Mouse (Mus musculus) NIH3T3 (cell line): Measurements from ENCODE around the gene Shisa5.
A peak's percentile ranks its signal among the peaks of the same experiment; 100 is the strongest.

ENCODE experiments used
- DNase-seq: peaks from one replicate; pipeline ENCODE4 v3.0.0-alpha.2; 2012; ENCODE audit warnings: low read depth

The Shisa5 gene

DNA sequence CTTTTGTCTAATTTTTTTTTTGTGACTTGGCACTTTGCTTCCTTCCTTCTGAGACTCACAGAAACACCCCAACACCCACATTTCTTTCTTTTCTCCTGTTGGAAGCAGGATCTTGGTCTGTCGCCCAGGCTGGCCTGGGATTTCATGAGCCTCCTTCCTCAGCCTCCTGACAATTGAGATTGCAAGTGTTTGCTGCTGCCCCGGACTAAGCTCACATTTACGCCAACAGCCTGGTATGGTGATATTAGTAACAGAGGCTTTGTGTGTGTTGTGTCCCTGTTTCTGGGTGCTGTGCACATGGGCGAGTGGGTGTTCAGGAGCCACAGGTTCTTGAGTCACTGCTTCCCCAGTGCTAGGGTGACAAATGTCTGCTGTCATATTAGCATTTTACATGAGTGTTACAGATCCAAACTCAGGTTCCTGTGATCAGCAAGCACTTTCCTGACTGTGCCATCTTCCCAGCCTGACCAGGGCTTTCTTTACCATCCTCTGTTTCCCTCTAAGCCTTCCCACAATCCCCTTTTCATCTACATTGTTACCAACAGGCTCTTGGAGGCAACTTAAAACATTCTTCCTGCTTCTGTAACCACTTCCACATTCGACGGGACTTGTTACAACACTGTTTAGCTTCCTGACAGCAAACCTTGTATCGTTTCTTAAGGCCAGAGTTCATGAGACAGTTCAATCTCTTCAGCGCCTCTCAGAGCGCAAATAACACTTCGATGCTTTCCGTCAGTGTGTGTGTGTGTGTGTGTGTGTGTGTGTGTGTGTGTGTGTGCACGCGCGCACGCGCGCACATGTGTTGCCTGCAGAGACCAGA, 15.3 kb upstream of the Shisa5 start:
- DNase-seq, result no peak

DNA sequence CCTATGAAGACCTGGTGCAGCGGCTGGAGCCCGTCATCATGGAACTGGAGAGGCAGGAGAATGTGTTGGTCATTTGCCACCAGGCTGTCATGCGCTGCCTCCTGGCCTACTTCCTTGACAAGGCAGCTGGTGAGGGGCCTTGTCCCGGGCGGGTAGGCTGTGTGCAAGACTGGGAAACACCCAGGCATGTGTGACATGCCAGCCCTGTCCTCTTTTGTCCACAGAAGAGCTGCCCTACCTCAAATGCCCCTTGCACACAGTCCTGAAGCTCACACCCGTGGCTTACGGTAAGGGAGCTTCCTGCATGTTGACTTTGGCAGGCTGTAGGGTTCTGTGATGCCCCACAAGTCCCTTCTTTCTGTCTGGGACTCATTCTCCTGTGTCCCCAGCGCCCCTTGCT, 10.8 kb upstream of the Shisa5 start:
- DNase-seq, result no peak

DNA sequence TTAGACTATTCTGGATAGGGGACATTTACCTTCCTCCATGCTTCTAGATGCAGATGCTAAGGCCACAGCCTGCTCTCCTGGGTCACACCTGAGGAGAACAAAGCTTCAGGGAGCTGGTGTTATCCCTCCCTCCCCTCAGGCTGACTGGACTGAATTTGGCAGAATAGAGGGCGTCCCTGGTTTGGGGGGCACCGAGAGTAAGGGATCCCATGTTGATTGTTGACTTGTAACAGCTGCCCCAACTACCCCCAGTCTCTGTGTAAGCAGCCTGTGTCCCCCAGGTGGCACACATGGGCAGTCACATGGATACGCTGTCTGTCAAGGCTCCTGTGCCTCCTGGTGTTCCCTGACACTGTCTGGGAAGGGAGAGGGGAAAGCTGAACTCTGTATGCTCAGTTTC, 9.9 kb upstream of the Shisa5 start:
- no peak for DNase-seq

DNA sequence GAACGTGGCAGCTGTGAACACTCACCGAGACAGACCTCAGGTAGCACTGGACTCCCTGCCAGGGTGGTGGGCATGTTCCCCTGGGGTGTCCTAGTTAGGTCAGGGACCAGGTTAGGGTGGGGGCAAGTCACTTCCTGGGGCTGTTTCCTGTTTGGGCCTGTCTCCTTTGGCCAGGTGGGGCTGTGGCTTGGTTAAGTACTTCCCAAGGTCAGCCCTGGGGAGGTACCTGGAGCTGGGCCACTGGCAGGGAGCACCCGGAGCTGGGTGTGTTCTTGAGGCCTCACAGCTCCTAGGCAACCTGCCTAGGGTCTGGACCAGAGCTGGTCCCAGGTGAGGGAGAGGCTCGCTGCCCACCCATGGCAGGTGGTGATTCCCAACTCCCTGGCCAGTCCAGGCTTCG, 9.4 kb upstream of the Shisa5 start:
- no peak for DNase-seq

DNA sequence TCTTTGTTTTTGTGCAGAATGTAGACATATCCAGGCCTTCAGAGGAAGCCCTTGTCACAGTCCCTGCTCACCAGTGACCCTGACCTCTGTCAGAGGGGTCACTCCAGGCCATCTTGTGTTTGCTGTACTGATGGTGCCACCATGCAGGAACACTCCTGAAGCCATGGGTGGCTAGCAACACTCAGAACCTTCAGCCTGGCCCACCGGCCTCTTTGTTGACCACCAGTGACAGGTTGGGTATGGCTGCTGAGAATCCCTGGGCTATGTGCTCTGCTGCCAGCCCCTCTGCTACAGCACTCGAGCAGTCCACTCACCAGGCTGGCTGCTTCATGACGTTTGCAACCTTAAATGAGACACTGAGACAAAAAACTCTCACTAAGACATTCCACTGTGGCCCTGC, 8.1 kb upstream of the Shisa5 start:
- no peak for DNase-seq

DNA sequence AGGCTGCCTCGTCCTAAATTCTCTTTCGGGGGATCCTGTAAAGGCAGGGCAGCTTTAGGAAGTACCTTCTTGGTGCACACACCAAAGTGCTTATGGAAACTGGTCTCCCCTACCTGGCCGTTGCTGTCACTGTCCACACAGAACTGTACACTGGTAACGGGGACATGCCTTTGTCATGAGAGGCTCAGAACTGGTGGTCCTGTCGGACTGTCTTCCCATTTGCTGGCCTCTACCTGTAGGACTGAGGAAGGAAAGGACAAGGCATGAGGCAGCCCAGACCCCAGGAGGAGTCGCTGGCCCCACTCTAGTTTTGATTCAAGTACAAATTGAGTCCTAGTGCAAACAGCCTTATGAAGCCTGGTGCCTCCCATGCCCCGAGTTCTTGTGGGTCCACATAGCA, 7.4 kb upstream of the Shisa5 start:
- no peak for DNase-seq

DNA sequence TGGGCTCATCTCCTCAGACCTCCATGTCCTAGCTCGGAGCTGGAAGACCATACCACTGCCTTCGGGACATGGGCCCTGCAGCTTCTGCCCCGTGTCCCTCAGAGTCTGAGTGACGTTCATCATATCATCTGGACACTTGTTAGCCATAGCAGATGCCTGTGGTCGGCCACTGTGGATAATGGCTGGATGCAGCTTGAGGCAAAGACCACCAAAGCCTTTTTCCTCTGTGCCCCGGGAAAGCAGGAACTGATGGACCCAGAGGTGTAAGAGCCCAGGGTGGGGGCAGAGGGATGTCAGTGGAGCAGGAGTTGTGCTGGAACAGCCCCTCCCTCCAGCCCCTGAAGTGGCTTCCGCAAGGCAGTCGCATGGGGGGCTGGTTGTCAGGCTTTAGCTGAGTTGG, 6.7 kb upstream of the Shisa5 start:
- no peak for DNase-seq

DNA sequence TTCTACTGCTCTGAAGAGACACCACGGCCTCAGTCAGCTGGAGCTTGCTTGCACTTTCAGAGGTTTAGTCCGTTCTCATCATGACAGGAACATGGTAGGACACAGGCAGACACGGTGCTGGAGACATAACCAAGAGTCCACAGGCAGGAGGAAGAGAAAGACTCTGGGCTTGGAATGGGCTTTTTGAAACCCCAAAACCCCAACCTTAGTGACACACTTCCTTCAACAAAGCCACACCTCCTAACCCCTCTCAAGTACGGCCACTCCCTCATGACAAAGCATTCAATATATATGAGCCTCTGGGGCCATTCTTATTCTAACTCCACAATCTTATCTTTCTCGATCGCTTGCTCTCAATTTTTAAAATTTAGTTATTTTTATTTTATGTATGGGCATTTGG, 5.9 kb upstream of the Shisa5 start:
- no peak for DNase-seq

DNA sequence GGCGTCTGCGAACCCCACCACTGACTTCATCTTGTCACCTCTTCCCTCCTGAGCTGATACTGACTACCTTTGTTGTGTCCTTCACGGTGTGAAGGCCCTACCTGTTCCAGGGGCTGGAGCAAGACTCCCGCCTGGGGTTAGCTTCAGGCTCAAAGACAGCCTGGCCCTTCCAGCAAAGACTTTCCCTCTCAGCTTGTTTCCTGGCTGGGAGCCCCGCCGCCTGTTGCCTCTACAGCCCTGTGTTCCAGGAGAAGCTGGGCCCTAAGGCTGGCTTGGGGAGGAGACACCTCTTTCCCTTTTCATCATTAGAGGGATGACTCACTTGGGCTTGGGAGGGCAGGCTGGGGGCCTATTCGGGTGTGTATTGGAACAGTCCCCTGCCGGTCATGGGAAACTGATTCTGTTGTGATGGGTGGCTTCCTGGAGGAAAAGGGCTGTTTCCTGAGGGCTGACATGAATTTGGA, 568 bp downstream of the Shisa5 start:
- DNase-seq, result peak; percentile 80

DNA sequence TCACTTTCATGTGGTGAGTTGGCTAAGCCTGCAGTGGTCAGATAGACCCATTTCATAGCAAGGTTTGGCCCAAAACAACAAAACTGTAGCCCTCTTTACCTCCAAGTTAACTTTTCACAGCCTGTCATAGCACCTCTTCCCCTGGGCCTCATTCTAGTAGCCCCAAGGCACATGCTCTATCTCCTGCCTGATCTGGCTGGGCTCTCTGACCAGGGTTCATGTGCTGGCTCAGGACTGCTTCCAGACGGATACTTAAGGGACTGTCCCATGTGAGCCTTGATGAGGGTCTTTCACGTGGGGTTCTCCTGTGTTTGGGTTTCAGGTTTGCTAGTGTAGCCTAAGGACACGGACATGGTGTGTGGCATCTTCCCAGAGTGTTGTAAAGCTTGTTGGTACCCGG, 1.3 kb downstream of the Shisa5 start:
- DNase-seq, result no peak

DNA sequence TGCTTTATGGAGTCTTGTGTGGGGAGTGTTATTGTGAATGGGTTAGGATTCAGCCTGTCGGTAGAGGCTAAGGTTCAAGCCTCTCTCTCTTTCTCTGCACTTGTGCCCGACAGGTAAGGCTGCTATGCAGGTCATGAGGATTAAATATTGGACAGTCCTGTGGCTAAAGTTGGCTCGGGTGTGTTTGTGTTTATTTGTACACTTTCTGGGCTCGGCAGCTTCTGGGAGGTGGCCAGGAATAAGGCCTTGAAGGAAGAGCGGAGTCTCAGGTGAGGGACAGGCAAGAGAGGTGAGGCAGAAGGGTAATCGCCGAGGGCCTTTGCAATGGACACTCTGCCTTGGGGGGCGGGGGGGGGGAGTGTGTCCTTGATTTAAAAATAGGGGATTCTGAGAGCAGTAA, 1.9 kb downstream of the Shisa5 start:
- no peak for DNase-seq

DNA sequence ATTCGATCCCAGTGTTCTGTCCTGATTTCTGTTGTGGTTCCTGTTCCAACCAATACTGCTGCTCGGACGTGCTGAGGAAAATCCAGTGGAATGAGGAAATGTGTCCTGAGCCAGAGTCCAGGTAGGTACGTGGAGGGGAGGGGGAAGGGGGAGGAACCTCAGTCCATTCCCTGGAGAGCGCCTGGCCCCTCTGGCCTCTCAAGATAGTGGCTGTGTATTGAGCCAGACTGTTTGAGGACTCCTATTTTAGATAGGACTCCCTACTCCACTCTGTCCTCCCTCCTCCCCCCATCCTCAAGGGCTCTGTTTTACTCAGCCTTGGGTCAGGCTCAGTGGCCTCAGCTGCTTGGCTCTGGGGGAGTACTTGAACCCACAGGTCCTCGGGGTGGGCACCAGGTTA, 2.5 kb downstream of the Shisa5 start:
- no peak for DNase-seq

DNA sequence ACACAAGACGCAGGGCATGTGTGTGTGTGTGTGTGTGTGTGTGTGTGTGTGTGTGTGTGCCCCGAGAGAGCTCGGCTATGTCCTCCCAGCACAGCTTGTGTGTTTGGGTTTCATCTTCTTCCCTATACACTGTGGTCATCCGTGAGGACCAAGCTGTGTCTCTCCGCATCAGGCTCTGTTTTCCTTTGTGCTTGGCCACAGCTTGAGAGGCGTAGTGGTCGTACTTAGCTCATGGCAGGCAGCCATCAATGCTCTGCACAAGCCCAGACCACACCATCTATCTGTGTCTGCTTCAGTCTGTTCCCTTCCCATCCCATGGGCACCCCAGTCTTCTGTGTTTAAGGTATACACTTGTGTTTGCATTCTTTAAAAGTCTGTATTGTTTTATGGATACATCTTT, 3.0 kb downstream of the Shisa5 start:
- no peak for DNase-seq

DNA sequence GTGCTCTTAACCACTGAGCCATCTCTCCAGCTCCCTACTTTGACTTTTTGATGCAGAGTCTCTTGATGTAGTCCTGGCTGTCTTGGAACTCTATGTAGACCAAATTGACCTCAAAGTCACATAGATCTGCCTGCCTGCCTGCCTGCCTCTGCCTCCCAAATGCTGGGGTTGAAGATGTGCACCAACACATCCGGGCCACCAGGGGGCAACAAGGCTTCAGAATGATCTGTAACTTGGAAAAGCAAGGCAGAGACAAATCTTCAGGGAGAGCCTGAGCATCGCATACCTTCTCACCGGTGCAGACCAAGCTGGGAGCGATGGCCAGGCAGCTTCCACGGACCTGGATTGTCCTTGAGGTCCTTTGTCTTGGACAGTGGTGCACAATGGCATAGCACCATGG, 7.9 kb downstream of the Shisa5 start:
- peak; percentile 66 for DNase-seq

DNA sequence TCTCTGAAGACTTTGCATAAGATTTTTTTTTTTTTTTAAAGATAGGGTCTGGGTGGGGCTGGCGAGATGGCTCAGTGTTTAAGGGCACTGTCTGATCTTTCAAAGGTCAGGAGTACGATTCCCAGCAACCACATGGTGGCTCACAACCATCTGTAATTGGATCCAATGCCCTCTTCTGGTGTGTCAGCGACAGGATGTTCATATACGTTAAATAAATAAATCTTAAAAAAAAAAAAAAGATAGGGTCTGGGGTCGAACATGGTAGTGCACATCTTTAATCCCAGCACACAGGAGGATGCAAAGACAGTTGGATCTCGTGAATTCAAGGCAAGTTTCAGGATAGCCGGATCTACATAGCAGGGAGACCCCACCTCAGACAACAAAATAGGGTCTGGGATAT, 11.0 kb downstream of the Shisa5 start:
- no peak for DNase-seq

DNA sequence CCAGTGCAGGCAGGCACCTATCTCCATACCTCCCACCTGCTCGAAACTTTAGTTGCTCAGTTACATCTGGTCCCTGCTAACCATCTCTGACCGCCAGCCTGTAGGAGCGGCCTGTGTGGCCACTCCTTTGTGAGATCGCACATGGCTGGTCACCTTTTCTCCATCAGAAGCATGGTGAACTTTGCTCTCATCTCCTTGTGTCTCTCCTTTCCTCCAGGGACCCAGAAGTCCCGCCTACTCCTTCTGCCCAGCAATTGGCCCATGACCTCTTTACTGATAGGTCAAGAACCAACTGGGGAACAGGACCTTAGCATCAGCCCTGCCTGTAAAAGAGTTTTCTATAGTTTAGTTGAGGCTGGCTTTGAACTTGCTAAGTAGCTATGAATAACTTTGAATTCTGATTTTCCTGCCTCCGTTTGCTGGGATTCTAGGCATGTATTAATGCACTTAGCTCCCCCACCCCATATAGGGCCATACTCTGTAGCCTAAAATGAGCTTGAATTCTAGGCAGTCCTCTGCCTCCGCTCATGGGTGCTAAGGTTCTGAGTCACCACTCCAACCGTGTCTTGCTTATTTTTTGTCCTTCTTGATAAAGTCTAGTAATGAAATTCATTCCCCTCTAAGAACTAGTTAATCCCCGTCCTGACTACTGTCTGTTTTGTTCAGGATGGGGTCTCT, 11.8 kb downstream of the Shisa5 start:
- DNase-seq, result no peak

DNA sequence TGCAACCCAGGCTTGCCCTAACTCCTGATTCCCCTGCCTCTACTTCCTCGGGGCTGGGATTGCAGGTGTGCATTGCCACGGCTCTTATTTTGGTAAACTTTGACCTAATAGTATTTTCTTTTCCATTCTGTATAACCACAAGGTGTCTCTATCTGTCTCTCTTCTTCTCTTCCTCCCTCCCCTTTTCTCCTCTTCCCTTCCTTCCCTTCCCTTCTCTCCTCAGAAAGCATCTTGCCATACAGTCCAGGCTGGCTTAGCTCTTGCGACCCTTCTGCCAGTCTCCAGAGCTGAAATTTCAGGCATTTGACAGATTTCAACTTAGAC, 12.3 kb downstream of the Shisa5 start:
- DNase-seq, result no peak

DNA sequence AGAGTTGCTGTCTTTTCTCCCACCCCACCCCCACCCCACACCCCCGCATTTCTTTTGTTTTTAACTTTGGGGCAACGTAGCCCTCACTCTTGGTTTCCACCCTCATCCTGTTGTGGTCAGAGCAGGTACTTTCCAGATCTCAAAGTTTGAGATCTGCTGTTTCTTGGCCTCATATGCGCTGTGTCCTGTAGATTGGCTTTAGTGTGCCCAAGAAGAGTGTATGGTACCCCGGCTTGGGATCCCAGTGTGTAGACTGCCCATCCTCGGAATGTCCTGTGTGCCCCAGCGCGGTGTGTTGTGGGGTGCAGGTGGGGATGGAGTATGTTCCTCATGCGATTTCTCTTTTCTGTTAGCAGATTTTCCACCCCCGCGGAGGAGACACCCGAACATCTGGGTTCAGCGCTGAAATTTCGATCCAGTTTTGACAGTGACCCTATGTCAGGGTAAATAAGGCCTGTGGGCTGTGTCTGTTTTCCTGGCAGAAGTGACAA, 12.7 kb downstream of the Shisa5 start:
- no peak for DNase-seq

DNA sequence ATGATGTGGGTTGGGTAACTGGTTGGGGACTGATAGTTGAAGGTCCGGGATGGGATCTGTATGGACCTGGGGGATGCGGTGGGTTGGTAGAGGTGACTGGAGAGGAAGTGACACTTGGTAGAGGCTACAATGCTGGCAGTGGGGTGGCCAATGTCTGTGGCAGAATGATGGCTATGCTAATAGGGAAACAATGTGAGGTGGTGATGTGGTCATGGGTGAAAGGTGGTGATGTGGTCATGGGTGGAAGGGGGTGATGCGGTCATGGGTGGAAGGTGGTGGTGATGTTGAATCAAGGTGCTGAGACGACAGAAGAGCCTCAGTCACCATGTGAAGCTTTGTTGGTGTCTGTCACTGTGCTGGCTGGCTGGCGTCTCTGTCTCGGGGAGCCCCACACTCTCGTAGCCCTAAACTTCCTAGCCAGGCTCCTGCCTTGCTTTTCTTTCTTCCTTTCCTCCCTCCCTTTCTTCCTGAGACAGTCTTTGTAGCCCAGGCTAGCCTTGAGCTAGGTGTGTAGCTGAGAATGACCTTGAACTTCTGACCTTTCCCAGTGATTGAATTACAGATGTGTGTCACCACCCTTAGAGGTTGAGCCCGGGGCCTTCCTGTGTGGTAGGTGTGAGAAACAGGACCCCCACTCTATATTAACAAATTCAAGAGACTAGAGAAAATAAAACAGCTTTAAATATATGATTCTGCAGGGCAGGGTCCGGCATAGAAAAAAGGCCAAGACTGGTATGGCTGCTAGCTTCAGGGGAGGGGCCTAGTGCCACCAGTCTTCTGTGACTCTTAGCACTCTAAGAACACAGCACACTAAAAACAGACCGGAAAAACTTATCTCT, 13.5 kb downstream of the Shisa5 start:
- DNase-seq, result no peak

DNA sequence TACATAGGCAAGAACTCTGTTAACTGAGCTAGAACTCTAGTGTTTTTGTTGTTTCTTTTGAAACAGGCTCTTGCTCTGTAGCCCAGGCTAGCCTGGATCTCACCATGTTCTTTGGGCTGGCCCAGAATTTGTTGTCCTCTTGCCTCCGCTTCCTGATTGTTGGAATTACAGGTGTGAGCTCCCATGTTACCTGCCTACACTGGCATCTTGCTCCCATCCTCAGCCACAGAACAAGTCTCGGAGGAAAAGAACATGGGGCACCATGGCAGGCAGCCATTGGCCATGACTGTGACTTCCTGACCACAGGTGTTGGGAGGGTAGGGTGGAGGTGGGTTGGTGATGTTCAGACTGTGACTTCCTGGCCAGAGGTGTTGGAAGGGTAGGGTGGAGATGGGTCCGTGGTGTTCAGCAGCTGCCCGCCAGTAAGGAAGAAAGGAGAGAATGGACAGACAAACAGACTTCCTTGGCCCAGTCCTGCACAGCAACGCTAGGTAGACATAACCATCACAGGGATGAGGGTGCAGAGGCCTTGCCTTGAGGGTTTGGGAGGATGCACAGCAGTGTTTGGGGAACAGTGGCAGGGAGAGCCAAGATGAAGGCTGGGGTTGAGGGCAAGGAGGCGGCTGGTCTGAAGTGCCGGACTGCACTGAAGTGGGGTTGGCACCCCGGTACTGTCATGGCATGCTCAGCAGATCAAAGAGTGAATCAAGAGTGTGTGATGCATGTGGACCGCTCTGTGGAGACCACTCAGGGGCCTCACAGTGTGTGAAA, 14.3 kb downstream of the Shisa5 start:
- DNase-seq, result no peak

DNA sequence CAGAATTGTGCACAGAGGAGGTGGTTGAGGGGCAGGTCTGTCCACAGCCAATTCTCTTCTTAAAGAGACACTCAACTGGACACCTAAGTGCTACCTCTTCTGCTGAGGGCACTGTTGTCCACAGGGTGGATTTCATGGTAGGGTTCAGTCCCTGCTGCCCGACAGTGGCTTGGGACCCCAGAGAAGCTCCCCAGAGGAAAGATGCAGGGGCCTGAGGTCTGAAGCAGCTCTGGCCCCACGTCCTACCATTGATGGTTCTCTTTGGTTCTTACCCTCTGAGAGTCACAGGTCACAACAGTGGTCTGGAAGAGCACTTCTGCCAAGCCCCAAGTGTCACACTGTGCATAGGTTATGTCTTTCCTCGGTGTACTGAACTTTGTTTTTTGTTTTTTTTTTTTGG, 15.0 kb downstream of the Shisa5 start:
- no peak for DNase-seq

DNA sequence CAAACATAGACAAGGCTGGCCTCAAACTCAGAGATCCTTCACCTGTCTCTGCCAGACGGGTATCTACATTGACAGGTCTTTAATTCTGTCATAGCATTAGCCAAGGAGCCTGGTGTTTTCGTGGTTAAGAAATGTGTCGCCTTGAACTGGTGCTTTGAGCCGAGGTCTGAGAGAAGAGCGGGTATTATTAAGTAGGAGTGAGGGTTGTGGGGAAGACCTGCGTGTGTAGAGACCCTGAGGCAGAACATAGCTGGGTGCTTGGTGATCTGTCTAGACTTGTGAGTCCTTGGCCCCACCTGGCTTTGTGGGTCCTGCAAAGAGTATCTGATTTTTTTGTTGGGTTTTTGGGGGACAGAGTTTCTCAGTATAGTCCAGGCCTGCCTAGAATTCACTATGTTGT, 15.5 kb downstream of the Shisa5 start:
- no peak for DNase-seq
